Mouse (Mus musculus) testis, adult 2 months (tissue): ENCODE results near the gene Gm26620. TPM values are rescaled to one million over a fixed set of nuclear protein-coding genes. Genes with fewer than 3 reads are reported as not detected.
A peak's percentile ranks its signal among the peaks of the same experiment; 100 is the strongest.

ENCODE experiments used
- H3K27ac ChIP-seq: fragments of 200-500 bp; 2 replicates; pipeline ENCODE4 v1.5.1; 2012; ENCODE audit warnings: low read depth, low read length; ENCODE audit not compliant: control insufficient read depth, insufficient read depth
- H3K27me3 ChIP-seq: fragments of 200-500 bp; 2 replicates; pipeline ENCODE4 v1.6.1; 2012; ENCODE audit warnings: mild to moderate bottlenecking, low read length, moderate library complexity; ENCODE audit not compliant: control insufficient read depth, insufficient read depth
- H3K36me3 ChIP-seq: fragments of 200-500 bp; 2 replicates; pipeline ENCODE4 v1.6.1; 2012; ENCODE audit warnings: mild to moderate bottlenecking, low read length; ENCODE audit not compliant: control insufficient read depth, insufficient read depth
- H3K4me1 ChIP-seq: fragments of 200-500 bp; 2 replicates; pipeline ENCODE4 v1.6.1; 2012; ENCODE audit warnings: low read length; ENCODE audit not compliant: control insufficient read depth, insufficient read depth
- H3K4me3 ChIP-seq: fragments of 200-500 bp; 2 replicates; pipeline ENCODE4 v1.5.1; 2012; ENCODE audit warnings: low read depth, mild to moderate bottlenecking, low read length, moderate library complexity, mixed read lengths; ENCODE audit not compliant: control insufficient read depth
- CTCF ChIP-seq: fragments of 200-500 bp; IDR thresholded peaks from 2 replicates; pipeline ENCODE4 v1.5.1; 2012; ENCODE audit warnings: low read depth, mild to moderate bottlenecking, inconsistent platforms, low read length, moderate library complexity; ENCODE audit not compliant: control insufficient read depth, insufficient read depth, insufficient replicate concordance
- POLR2A ChIP-seq: fragments of 200-500 bp; IDR thresholded peaks from 2 replicates; pipeline ENCODE4 v1.6.1; 2012; ENCODE audit warnings: low read depth, mild to moderate bottlenecking, inconsistent platforms, low read length, moderate library complexity; ENCODE audit not compliant: control insufficient read depth
- polyA plus RNA-seq: library from polyadenylated mRNA; depleted of rRNA; stranded (reverse); fragments of >200 nt; gene quantifications from 2 replicates; pipeline ENCODE4 v1.2.3, GENCODE M21; 2012

The Gm26620 gene
- polyA plus RNA-seq, 1 experiment, result 0.99 TPM

DNA sequence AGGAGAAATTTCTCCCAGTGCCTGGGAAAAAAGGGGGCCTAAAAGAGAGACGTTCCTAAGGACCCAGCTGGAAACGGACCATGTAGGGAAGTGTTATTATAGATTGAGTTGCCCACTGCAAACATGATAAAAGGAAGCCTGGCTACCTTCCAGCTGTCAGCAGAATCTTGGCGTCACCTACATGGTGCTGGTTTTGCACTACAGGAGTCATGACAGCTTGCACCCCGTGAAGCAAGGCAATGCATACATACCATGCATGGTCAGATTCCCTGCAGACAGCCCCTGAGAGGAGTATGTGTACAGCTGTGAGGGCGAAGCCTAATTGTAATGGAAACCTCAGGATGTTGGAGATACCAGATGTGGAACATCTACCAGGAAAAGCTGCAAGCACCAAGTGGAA is 30.8 kb downstream of the Gm26620 start:
- H3K4me1 ChIP-seq, result no peaks in the 10 kb centered on the region
- no peaks in the 10 kb centered on the region for H3K36me3 ChIP-seq
- H3K27me3 ChIP-seq, result no peaks in the 10 kb centered on the region
- H3K4me3 ChIP-seq, result no peak overlapping the region
- H3K27ac ChIP-seq, result no peak overlapping the region
- TF ChIP-seq CTCF (no peak), POLR2A (no peak)

DNA sequence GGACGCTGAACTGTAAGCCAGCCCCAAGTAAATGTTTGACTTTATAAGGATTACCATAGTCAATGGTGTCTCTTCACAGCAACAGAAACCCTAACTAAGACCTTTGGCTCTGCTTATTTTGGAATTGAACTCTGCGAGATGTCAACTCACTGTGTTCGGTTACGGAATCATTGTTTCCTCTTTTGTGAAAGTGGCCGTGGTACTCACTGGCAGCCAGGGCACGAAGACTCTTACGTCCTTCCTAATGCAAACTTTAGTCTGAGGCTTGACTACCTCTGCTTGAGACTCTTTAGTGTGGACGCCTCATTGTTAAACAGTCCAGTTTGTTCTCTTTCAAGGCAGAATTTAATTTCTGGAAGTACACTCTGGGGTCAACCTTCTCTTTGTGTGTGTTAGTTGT is 34.4 kb downstream of the Gm26620 start:
- TF ChIP-seq POLR2A (no peak), CTCF (no peak)
- Histone ChIP-seq H3K36me3 (no peaks in the 10 kb centered on the region), H3K4me1 (no peaks in the 10 kb centered on the region), H3K27ac (no peak overlapping the region), H3K4me3 (no peak overlapping the region), H3K27me3 (no peaks in the 10 kb centered on the region)

DNA sequence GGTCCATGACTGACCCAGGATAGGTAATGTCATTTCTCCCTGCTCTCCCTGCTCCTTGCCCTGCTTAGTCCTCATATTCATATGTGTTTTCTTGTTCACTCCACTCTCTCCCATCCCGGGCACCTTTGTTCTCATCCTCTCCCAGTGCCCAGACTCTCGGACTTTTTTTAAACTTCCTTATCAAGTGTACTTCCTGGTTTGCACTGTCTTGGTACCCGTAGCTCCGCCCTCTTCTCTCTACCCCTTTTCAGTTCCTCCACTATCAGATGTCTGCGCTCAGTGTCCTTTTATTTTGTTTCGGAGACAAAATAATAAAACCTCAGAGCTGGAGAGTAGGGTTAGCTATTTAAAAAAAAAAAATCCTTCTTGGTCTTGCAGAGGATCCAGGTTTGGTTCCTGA is 39.6 kb downstream of the Gm26620 start:
- no peak for TF ChIP-seq POLR2A
- TF ChIP-seq CTCF, result no peak
- no peaks in the 10 kb centered on the region for H3K27me3 ChIP-seq
- no peaks in the 10 kb centered on the region for H3K4me1 ChIP-seq
- no peaks in the 10 kb centered on the region for H3K36me3 ChIP-seq
- no peak overlapping the region for H3K27ac ChIP-seq
- H3K4me3 ChIP-seq, result no peak overlapping the region; the same call in 1 of the 2 replicates

DNA sequence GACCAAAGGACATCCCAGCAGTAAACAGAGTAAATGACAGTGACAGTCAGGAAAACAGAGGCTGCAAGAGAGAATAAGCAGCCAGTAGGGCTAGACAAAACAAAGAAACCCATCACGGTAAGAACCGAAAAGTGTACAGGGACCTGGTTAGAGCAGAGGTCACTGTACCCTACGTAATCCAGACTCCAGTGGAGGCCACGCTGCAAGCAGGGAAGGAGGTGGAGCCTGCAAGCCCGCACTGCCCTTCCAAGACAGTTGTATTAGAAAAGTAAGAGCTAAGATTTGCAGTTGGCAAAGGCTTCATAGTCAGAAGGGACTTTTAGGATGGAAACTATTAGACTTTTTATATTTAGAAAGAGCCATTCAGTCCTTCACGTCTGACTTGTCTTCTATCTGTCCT is 42.1 kb downstream of the Gm26620 start:
- Histone ChIP-seq H3K4me1 (no peaks in the 10 kb centered on the region), H3K36me3 (no peaks in the 10 kb centered on the region), H3K27me3 (no peaks in the 10 kb centered on the region), H3K4me3 (no peak overlapping the region), H3K27ac (no peak overlapping the region)
- TF ChIP-seq CTCF, result no peak
- no peak for TF ChIP-seq POLR2A

DNA sequence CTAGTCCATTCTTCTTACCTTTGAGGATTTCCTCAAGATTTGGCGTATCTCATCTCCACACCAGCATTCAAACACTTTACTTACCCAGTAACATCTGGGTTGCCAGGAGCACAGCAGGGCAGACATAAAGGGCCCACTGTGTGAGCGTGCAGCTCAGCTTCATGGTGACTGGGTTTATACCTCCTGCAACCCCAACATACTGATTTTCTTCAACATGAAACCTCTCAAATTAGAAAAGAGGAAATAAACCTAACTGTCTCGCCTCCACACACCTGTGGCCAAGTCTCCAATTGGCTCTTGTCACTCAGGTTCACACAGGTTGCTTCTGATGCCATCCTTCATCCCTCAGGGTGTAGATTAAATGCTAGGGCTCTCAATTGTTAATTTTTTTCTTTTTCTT is 42.5 kb downstream of the Gm26620 start, which contains the start of gene Fcrla:
TSS of gene Fcrla (minus strand) at position 206 of the 400 bp plus-strand sequence.
- no peaks in the 10 kb centered on the region for H3K27me3 ChIP-seq

DNA sequence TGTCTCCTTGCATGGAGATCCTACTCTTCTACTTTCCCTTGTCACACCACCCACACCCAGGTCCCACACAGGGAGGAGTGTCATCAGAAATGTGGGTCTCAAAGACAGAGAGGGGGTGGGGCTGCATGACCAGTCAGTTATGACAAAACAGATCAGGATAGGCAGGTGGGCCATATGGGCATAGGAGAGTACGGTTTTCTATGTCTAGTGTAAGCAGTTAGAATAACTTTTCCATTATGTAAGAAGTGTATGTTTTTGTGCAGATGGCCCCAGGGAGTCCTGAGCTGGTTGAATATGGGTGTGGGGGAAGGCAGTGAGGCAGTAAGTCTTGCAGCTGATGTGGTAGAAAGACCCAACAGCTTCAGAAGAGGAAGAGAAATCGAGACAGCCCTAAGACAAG is 43.6 kb downstream of the Gm26620 start:
- TF ChIP-seq POLR2A, result no peak
- no peak for TF ChIP-seq CTCF
- Histone ChIP-seq H3K4me3 (peak overlapping the region; percentile 5; the same call in 1 of the 2 replicates), H3K36me3 (no peaks in the 10 kb centered on the region), H3K27ac (no peak overlapping the region), H3K4me1 (no peaks in the 10 kb centered on the region), H3K27me3 (no peaks in the 10 kb centered on the region)

More for the DNA sequence above, 42.5 kb downstream of the Gm26620 start, which contains the start of gene Fcrla:
- H3K4me3 ChIP-seq, result peak within 1 kb of the TSS; percentile 5; the same call in 1 of the 2 replicates
- H3K36me3 ChIP-seq, result no peaks in the 10 kb centered on the region
- H3K27ac ChIP-seq, result no peak within 1 kb of the TSS
- H3K4me1 ChIP-seq, result no peaks in the 10 kb centered on the region
- TF ChIP-seq CTCF, result no peak
- no peak for TF ChIP-seq POLR2A

DNA sequence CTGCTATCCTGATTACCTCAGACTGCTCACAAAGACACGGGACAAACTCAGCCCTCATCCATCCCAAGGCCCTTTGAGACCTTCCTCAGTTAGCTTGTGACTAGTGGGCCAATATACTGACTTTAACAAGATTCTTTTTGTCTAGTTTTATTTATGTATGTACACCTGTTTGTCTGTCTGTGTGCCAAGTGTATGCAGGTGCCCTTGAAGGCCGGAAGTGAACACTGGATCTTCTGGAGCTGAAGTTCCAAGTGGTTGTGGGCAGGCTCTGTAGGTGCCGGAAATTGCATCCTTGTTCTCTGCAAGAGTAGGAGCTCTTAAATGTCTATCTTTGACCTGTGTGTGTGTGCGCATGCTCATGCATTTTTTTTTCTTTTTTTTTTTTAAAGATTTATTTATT is 44.4 kb downstream of the Gm26620 start:
- Histone ChIP-seq H3K36me3 (no peaks in the 10 kb centered on the region), H3K27me3 (no peaks in the 10 kb centered on the region), H3K4me1 (no peaks in the 10 kb centered on the region), H3K4me3 (no peak overlapping the region), H3K27ac (no peak overlapping the region)
- no peak for TF ChIP-seq POLR2A

DNA sequence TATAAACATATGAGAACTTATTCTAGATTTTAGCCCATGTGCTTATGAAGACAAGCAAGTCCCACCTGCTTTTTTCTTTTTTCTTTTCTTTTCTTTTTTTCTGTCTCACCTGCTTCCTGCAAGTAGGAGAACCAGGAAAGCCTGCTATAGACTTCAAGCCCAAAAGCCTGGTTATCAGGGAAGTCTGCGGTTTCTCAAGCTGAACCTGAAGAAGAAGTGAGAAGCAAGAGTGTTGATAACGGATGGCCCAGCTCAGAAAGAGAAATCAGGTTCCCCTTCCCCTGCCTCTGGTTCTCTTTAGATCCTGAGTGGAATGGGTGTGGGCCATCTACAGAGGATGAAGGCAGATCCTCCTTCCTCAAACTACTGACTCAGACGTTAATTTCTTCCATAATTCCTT is 47.2 kb downstream of the Gm26620 start:
- no peaks in the 10 kb centered on the region for H3K36me3 ChIP-seq
- TF ChIP-seq POLR2A (no peak), CTCF (no peak)
- no peaks in the 10 kb centered on the region for H3K27me3 ChIP-seq
- H3K27ac ChIP-seq, result no peak overlapping the region
- H3K4me3 ChIP-seq, result no peak overlapping the region
- no peaks in the 10 kb centered on the region for H3K4me1 ChIP-seq
